Mouse (Mus musculus) liver, embryonic 14.5 days (tissue): ENCODE results near the gene Blzf1.

Experiments used
- CTCF ChIP-seq: IDR thresholded peaks from 2 replicates; pipeline ENCODE4 v1.5.1; 2016; ENCODE audit warnings: antibody characterized with exemption, low read depth, control low read depth
- EP300 ChIP-seq: IDR thresholded peaks from 2 replicates; pipeline ENCODE4 v1.6.1; 2016; ENCODE audit warnings: antibody characterized with exemption, low read depth

DNA sequence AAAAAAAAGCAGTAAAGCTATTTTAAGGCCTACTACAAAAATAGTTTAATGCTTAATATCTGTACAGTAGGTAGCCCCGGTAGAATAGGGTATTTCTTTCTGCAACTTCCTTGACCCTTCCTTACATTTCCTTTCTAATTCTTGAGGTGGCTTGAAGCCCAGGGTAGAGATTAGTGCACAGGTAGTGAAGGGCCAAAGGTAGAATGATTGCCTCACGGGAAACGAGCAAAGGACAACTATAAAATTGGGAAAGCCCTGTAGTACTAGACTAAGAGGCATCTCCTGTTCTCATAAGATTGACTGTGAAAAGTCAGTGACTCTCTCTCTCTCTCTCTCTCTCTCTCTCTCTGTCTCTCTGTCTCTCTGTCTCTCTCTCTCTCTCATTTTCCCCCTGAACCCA, 28.1 kb upstream of the Blzf1 start:
- TF ChIP-seq CTCF: no peak
- no peak for TF ChIP-seq EP300
